Mouse (Mus musculus): ENCODE results near the gene Phyhd1.

GRCm38 (mm10) chr2:30251417-30252104 lies 14.4 kb upstream of the Phyhd1 start:
- no peak for TF ChIP-seq CTCF (IDR thresholded peaks at IDR 0.05; ENCODE audit: borderline replicate concordance, insufficient read depth, low read depth, low read length)
- TF ChIP-seq POLR2A (IDR thresholded peaks at IDR 0.05; ENCODE audit: borderline replicate concordance, insufficient read depth, low read length): no peak
